Mouse (Mus musculus) lung, embryonic 14.5 days (tissue): Measurements from ENCODE around the gene Gm49361. TPM values are rescaled to one million over a fixed set of nuclear protein-coding genes. Genes with fewer than 3 reads are reported as not detected.

Experiments used
- ATAC-seq: fragments of 200-750 bp; cut with Nextera tagmentation; 2 replicates; pipeline ENCODE4 v1.8.0; 2017; ENCODE audit warnings: mild to moderate bottlenecking, moderate TSS enrichment, moderate library complexity; ENCODE audit not compliant: insufficient read depth
- DNase-seq: peaks from one replicate; pipeline ENCODE4 v3.0.0-alpha.2; 2015
- H3K27ac ChIP-seq: fragments of 300-500 bp; sonication (generic); 2 replicates; pipeline ENCODE4 v1.5.1; 2014; ENCODE audit warnings: low read depth, mild to moderate bottlenecking, moderate library complexity
- H3K27me3 ChIP-seq: fragments of 300-500 bp; sonication (generic); 2 replicates; pipeline ENCODE4 v1.6.1; 2014; ENCODE audit warnings: low read length, control low read depth; ENCODE audit not compliant: insufficient read depth
- H3K36me3 ChIP-seq: fragments of 300-500 bp; sonication (generic); 2 replicates; pipeline ENCODE4 v1.6.1; 2014; ENCODE audit warnings: control low read depth; ENCODE audit not compliant: insufficient read depth
- H3K4me1 ChIP-seq: fragments of 300-500 bp; sonication (generic); 2 replicates; pipeline ENCODE4 v1.6.1; 2014; ENCODE audit warnings: antibody characterized with exemption, control low read depth; ENCODE audit not compliant: insufficient read depth
- H3K4me2 ChIP-seq: fragments of 300-500 bp; sonication (generic); 2 replicates; pipeline ENCODE4 v1.6.1; 2014; ENCODE audit warnings: mild to moderate bottlenecking
- H3K4me3 ChIP-seq: fragments of 300-500 bp; sonication (generic); 2 replicates; pipeline ENCODE4 v1.5.1; 2014; ENCODE audit warnings: low read depth, low read length
- H3K9ac ChIP-seq: fragments of 300-500 bp; sonication (generic); 2 replicates; pipeline ENCODE4 v1.6.1; 2014
- H3K9me3 ChIP-seq: fragments of 300-500 bp; sonication (generic); 2 replicates; pipeline ENCODE4 v1.6.1; 2016; ENCODE audit warnings: low read depth, low read length, control low read depth
- CTCF ChIP-seq: IDR thresholded peaks from 2 replicates; pipeline ENCODE4 v1.5.1; 2016; ENCODE audit warnings: antibody characterized with exemption, low read depth
- WGBS: fragments of 180-500 bp; shearing (Covaris S2); extraction: QIAGEN DNeasy Blood & Tissue Kit; methylation state at CpG from one replicate; pipeline ENCODE4 v1.1.7; 2014; 5-methylcytosine and 5-hydroxymethylcytosine counted together
- polyA plus RNA-seq: library from polyadenylated mRNA; unstranded; fragments of >200 nt; fragmentation: Nextera tagmentation; extraction: Ambion mirVana; gene quantifications from 2 replicates; pipeline ENCODE4 v1.2.1, GENCODE M21; 2014

The Gm49361 gene
- polyA plus RNA-seq, result not detected in 2 replicates

DNA sequence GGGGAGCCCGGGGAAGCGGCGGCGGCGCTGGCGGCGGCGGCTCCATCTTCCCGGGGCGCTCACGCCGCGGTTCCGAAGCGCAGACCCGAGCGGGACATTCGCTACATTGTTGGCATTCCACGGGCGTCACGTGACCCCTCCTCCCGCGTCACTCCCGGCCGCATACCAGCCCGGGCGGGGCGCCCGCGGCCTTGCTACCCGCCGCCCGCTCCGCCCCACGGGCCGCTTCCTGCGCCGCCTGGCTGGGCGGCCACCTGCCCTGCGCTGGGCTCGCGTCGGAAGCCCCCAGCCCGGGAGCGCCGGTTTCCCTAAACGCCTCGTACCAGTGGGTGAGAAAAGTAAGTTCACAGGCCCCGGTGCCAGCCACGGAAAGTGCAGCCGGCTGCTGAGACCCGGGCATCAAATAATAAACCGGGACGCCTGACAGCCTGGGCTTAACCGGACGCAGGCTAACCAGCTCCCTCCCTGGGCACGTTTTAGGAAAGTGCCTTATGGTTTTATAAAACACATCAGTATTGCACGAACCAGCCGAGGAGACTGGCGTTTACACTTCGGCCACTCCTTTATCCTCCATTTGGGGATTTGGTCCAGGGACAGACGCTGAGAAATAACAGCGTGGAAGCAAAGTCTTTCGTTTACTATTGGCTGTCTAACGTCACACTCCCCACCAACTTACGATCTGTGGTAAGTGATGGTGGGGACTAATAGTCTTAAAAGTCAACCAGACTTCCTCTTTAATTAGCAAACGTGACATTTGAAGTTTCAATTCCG is at the start of gene Gm49361:
Gene Gm49361, minus strand, starts transcription at position 103 of the 771 bp plus-strand sequence.
- peak; percentile 92 for ATAC-seq
- peak within 1 kb of the TSS; percentile 90 for H3K4me3 ChIP-seq
- no peaks in the 10 kb centered on the region for H3K36me3 ChIP-seq
- WGBS, result 0% methylated on average over 66 of the region's 68 CpGs
- no peaks in the 10 kb centered on the region for H3K27me3 ChIP-seq
- H3K4me2 ChIP-seq, result peak within 1 kb of the TSS; percentile 78
- TF ChIP-seq CTCF, result no peak
- H3K9ac ChIP-seq, result peak within 1 kb of the TSS; percentile 98
- H3K4me1 ChIP-seq, result peaks cover 7% of the 10 kb centered on the region; the same call in 1 of the 2 replicates
- H3K9me3 ChIP-seq, result no peaks in the 10 kb centered on the region
- peak; percentile 96 for DNase-seq
- H3K27ac ChIP-seq, result peak within 1 kb of the TSS; percentile 97

DNA sequence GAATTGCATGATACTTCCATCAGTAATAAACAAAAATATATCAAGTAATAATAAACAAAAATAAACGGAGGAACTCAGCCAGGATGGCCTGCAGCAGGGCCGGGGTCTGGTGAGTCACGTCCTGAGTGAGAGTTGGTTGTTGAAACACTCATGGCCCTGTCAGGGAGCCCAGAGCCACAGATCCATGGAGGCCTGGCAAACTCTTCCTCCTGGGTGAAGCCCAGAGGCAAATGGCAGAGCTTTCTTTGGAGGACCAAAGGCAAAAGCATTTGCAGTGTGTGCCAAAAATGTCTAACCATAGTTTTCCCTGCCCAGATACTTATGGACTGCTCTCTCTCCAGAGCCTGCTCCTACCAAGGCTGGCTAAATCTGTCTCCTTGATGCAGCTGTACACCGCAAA is 45.3 kb upstream of the Gm49361 start:
- Histone ChIP-seq H3K27me3 (no peaks in the 10 kb centered on the region), H3K9me3 (no peaks in the 10 kb centered on the region), H3K4me1 (no peaks in the 10 kb centered on the region), H3K27ac (no peak overlapping the region), H3K4me3 (no peak overlapping the region), H3K9ac (no peak overlapping the region), H3K4me2 (no peak overlapping the region), H3K36me3 (no peaks in the 10 kb centered on the region)
- DNase-seq, result no peak
- no peak for TF ChIP-seq CTCF
- WGBS, result 61% methylated on average over 4 of the region's 4 CpGs
- ATAC-seq, result no peak

GRCm38 (mm10) chr14:57789759-57790158 is 43.9 kb upstream of the Gm49361 start:
- Histone ChIP-seq H3K9ac (no peak overlapping the region), H3K4me1 (no peaks in the 10 kb centered on the region), H3K27ac (no peak overlapping the region), H3K27me3 (no peaks in the 10 kb centered on the region), H3K4me3 (no peak overlapping the region), H3K9me3 (no peaks in the 10 kb centered on the region), H3K36me3 (no peaks in the 10 kb centered on the region), H3K4me2 (no peak overlapping the region)
- TF ChIP-seq CTCF, result no peak
- DNase-seq (no peak), ATAC-seq (no peak)
- whole genome bisulfite sequencing, result 84% methylated on average over 9 of the region's 9 CpGs

DNA sequence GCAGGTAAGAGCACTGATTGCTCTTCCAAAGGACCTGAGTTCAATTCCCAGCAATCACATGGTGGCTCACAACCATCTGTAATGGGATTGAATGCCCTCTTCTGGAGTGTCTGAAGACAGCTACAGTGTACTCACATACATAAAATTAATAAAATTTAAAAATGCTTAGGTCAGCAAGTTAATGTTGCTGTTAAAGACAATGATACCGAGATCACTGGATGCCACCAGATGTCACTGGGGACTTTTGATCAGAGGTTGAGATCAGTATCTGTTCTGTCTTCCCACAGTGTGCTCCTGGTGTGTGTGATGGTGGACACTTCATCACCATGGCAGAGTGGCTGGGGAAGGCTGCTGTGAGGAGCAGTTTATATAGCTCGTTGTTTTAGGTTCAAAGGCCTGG is 43.4 kb upstream of the Gm49361 start:
- WGBS, result 53% methylated on average over 2 of the region's 2 CpGs
- no peak for ATAC-seq
- no peak for DNase-seq

GRCm38 (mm10) chr14:57787406-57787805 is 41.5 kb upstream of the Gm49361 start:
- WGBS, result 47% methylated on average over 4 of the region's 4 CpGs
- H3K27me3 ChIP-seq, result no peaks in the 10 kb centered on the region
- H3K27ac ChIP-seq, result no peak overlapping the region
- no peaks in the 10 kb centered on the region for H3K9me3 ChIP-seq
- no peaks in the 10 kb centered on the region for H3K4me1 ChIP-seq
- H3K36me3 ChIP-seq, result no peaks in the 10 kb centered on the region
- no peak for TF ChIP-seq CTCF
- no peak for ATAC-seq
- no peak overlapping the region for H3K4me2 ChIP-seq
- no peak overlapping the region for H3K9ac ChIP-seq
- H3K4me3 ChIP-seq, result no peak overlapping the region
- peak; percentile 10 for DNase-seq

More for the DNA sequence above, 43.4 kb upstream of the Gm49361 start:
- H3K9me3 ChIP-seq, result no peaks in the 10 kb centered on the region
- H3K4me3 ChIP-seq, result no peak overlapping the region
- H3K9ac ChIP-seq, result no peak overlapping the region
- no peaks in the 10 kb centered on the region for H3K36me3 ChIP-seq
- H3K27me3 ChIP-seq, result no peaks in the 10 kb centered on the region
- H3K4me1 ChIP-seq, result no peaks in the 10 kb centered on the region
- H3K27ac ChIP-seq, result no peak overlapping the region
- no peak for TF ChIP-seq CTCF
- no peak overlapping the region for H3K4me2 ChIP-seq

GRCm38 (mm10) chr14:57772157-57772815 is 26.4 kb upstream of the Gm49361 start:
- WGBS, result 76% methylated on average over 6 of the region's 6 CpGs
- no peak for DNase-seq
- Histone ChIP-seq H3K4me1 (no peaks in the 10 kb centered on the region), H3K4me2 (no peak overlapping the region), H3K9ac (no peak overlapping the region), H3K36me3 (no peaks in the 10 kb centered on the region), H3K4me3 (no peak overlapping the region), H3K9me3 (no peaks in the 10 kb centered on the region), H3K27me3 (no peaks in the 10 kb centered on the region), H3K27ac (no peak overlapping the region)
- no peak for ATAC-seq
- TF ChIP-seq CTCF, result no peak

GRCm38 (mm10) chr14:57769102-57769501 is 23.2 kb upstream of the Gm49361 start:
- TF ChIP-seq CTCF, result no peak
- Histone ChIP-seq H3K4me1 (no peaks in the 10 kb centered on the region), H3K27me3 (no peaks in the 10 kb centered on the region), H3K9ac (no peak overlapping the region), H3K4me2 (no peak overlapping the region), H3K4me3 (no peak overlapping the region), H3K36me3 (no peaks in the 10 kb centered on the region), H3K9me3 (no peaks in the 10 kb centered on the region), H3K27ac (no peak overlapping the region)
- peak; percentile 6 for DNase-seq
- WGBS, result 90% methylated on average over 5 of the region's 5 CpGs
- no peak for ATAC-seq
